Mouse (Mus musculus): ENCODE data around the gene Kcnj2. TPM values are rescaled to one million over a fixed set of nuclear protein-coding genes. Genes with fewer than 3 reads are reported as not detected.

The Kcnj2 gene
- polyA plus RNA-seq, 1 experiment = 1.1 TPM

GRCm38 (mm10) chr11:111066299-111066691 is 331 bp downstream of the Kcnj2 start:
- DNase-seq = no peak
- Histone ChIP-seq H3K27me3 (replicated peaks; ENCODE audit: control insufficient read depth, insufficient read depth, low read length) (no peaks in the 10 kb centered on the region), H3K36me3 (ENCODE audit: control insufficient read depth, insufficient read depth, low read length) (no peaks in the 10 kb centered on the region), H3K4me3 (ENCODE audit: insufficient read depth, low read depth, low read length) (peak overlapping the region; percentile 96), H3K27ac (ENCODE audit: insufficient read depth, low read depth, low read length) (peak overlapping the region; percentile 45; the same call in 1 of the 2 replicates), H3K4me1 (ENCODE audit: control insufficient read depth, insufficient read depth, low read length) (no peaks in the 10 kb centered on the region; the same call in 1 of the 2 replicates)
- WGBS = under 1% methylated on average over 9 of the region's 9 CpGs
- TF ChIP-seq POLR2A (IDR thresholded peaks at IDR 0.05; ENCODE audit: low read depth, low read length) = no peak
- no peak for TF ChIP-seq CTCF (conservative IDR thresholded peaks at IDR 0.05; ENCODE audit: insufficient read depth, insufficient read length, low read depth, low read length)

- no peaks in the 10 kb centered on the region; the same call in 1 of the 2 replicates for H3K4me1 ChIP-seq (ENCODE audit: control insufficient read depth, insufficient read depth, low read length)
- no peaks in the 10 kb centered on the region for H3K27me3 ChIP-seq (replicated peaks; ENCODE audit: control insufficient read depth, insufficient read depth, low read length)
- DNase-seq = no peak
- H3K27ac ChIP-seq (ENCODE audit: insufficient read depth, low read depth, low read length) = no peak overlapping the region
- 83% methylated on average over 3 of the region's 3 CpGs for WGBS
- H3K4me3 ChIP-seq (ENCODE audit: insufficient read depth, low read depth, low read length) = no peak overlapping the region
- H3K36me3 ChIP-seq (ENCODE audit: control insufficient read depth, insufficient read depth, low read length) = no peaks in the 10 kb centered on the region
- no peak for TF ChIP-seq POLR2A (IDR thresholded peaks at IDR 0.05; ENCODE audit: low read depth, low read length)
- TF ChIP-seq CTCF (conservative IDR thresholded peaks at IDR 0.05; ENCODE audit: insufficient read depth, insufficient read length, low read depth, low read length) = no peak
These were observed 1.8 kb downstream of the Kcnj2 start for GRCm38 (mm10) chr11:111067787-111068186.

DNA sequence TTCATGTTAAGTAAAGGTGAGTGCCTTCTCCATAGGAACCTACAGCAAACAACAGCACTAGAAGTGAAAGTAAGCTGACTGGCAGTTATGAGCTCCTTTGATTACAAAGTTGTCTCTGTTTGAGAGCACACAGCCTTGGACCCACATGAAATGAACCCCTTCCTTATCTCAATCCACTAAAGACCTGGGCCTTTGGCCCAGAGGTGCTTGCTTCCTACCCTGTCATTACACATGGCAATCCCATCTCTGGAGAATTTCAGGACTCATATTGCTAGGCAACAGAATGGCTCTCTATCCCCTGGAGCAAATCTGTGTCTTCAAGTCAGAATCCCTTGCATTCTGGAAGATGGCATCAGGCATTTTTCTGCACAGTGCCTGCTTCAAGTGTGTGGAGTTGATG is 4.5 kb downstream of the Kcnj2 start:
- no peaks in the 10 kb centered on the region; the same call in 1 of the 2 replicates for H3K4me1 ChIP-seq (ENCODE audit: control insufficient read depth, insufficient read depth, low read length)
- no peaks in the 10 kb centered on the region for H3K36me3 ChIP-seq (ENCODE audit: control insufficient read depth, insufficient read depth, low read length)
- H3K4me3 ChIP-seq (ENCODE audit: insufficient read depth, low read depth, low read length) = no peak overlapping the region
- DNase-seq = no peak
- no peaks in the 10 kb centered on the region for H3K27me3 ChIP-seq (replicated peaks; ENCODE audit: control insufficient read depth, insufficient read depth, low read length)
- TF ChIP-seq CTCF (conservative IDR thresholded peaks at IDR 0.05; ENCODE audit: insufficient read depth, insufficient read length, low read depth, low read length) (no peak), POLR2A (IDR thresholded peaks at IDR 0.05; ENCODE audit: low read depth, low read length) (no peak)
- no peak overlapping the region for H3K27ac ChIP-seq (ENCODE audit: insufficient read depth, low read depth, low read length)

- TF ChIP-seq POLR2A (IDR thresholded peaks at IDR 0.05; ENCODE audit: low read depth, low read length) = no peak
- no peak for TF ChIP-seq CTCF (conservative IDR thresholded peaks at IDR 0.05; ENCODE audit: insufficient read depth, insufficient read length, low read depth, low read length)
- no peak for DNase-seq
- Histone ChIP-seq H3K27me3 (replicated peaks; ENCODE audit: control insufficient read depth, insufficient read depth, low read length) (no peaks in the 10 kb centered on the region), H3K27ac (ENCODE audit: insufficient read depth, low read depth, low read length) (no peak overlapping the region), H3K36me3 (ENCODE audit: control insufficient read depth, insufficient read depth, low read length) (no peaks in the 10 kb centered on the region), H3K4me1 (ENCODE audit: control insufficient read depth, insufficient read depth, low read length) (no peaks in the 10 kb centered on the region), H3K4me3 (ENCODE audit: insufficient read depth, low read depth, low read length) (no peak overlapping the region)
These were observed 8.2 kb downstream of the Kcnj2 start for GRCm38 (mm10) chr11:111074131-111074530.

DNA sequence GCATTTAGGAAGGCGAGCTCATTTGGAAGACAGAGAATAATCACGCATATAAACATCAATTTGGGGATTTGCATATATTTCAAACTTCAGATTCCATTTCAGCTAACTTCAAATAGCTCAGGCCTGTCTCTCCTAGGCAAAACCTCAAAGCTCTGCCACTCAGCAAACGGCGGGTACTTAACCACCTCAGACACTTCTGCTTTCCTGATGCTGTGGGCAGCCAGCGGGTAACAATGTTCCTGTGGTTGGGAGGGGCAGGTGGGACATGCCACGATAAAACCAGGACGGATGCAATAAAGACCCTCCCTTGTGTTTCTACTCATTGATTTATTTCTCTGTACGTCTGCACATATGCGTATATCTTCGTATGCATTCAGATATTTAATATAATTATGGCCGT is 12.1 kb downstream of the Kcnj2 start:
- Histone ChIP-seq H3K4me3 (ENCODE audit: insufficient read depth, low read depth, low read length) (no peak overlapping the region), H3K4me1 (ENCODE audit: control insufficient read depth, insufficient read depth, low read length) (no peaks in the 10 kb centered on the region), H3K27me3 (replicated peaks; ENCODE audit: control insufficient read depth, insufficient read depth, low read length) (no peaks in the 10 kb centered on the region), H3K36me3 (ENCODE audit: control insufficient read depth, insufficient read depth, low read length) (no peaks in the 10 kb centered on the region), H3K27ac (ENCODE audit: insufficient read depth, low read depth, low read length) (no peak overlapping the region)
- DNase-seq = no peak
- 84% methylated on average over 11 of the region's 11 CpGs for WGBS
- no peak for TF ChIP-seq CTCF (conservative IDR thresholded peaks at IDR 0.05; ENCODE audit: insufficient read depth, insufficient read length, low read depth, low read length)
- TF ChIP-seq POLR2A (IDR thresholded peaks at IDR 0.05; ENCODE audit: low read depth, low read length) = no peak

DNA sequence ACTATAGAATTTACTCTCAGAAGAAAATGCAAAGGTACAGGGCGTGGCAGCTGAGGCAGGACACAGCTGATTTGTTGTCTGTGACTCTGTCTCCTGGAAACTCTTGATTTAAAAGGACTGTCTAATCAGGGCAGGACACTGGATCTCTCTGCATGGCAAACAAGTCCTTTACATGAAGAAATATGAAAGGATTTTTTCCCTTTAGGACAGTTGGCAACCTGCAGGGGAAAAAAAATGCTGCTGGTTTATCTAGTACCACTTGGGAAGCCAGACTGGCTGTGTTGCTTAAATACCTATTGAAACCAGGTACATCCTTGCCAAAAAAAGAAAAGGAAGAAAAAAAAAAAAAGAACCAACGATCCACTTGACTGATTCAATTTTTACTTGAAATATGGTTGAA is 17.0 kb downstream of the Kcnj2 start:
- no peak for DNase-seq
- H3K36me3 ChIP-seq (ENCODE audit: control insufficient read depth, insufficient read depth, low read length) = no peaks in the 10 kb centered on the region
- H3K27me3 ChIP-seq (replicated peaks; ENCODE audit: control insufficient read depth, insufficient read depth, low read length) = no peaks in the 10 kb centered on the region
- H3K4me1 ChIP-seq (ENCODE audit: control insufficient read depth, insufficient read depth, low read length) = peaks cover 5% of the 10 kb centered on the region; the same call in 1 of the 2 replicates
- H3K27ac ChIP-seq (ENCODE audit: insufficient read depth, low read depth, low read length) = no peak overlapping the region
- 88% methylated on average over 2 of the region's 2 CpGs for WGBS
- TF ChIP-seq CTCF (conservative IDR thresholded peaks at IDR 0.05; ENCODE audit: insufficient read depth, insufficient read length, low read depth, low read length) = no peak
- no peak for TF ChIP-seq POLR2A (IDR thresholded peaks at IDR 0.05; ENCODE audit: low read depth, low read length)
- no peak overlapping the region for H3K4me3 ChIP-seq (ENCODE audit: insufficient read depth, low read depth, low read length)

DNA sequence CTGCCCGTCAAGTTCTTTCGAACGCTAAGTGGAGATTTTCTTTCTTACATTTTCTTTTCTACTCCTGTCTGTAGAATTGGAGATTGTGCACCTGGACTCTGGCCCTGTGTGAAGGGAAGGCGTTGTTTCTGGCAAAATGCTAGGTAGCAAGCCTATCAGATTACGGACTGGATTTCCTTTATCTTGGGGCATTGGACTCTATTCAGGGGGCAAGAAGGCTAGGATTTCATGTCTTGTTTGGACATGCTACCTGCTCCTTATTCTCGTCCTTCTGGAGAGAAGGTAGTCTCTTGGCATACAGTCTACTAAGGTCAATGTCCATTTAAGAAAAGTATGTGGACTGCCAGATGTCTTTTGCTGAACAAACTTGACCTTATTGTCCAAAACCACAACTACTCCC is 21.0 kb downstream of the Kcnj2 start:
- peak; percentile 81 for DNase-seq
- no peaks in the 10 kb centered on the region for H3K27me3 ChIP-seq (replicated peaks; ENCODE audit: control insufficient read depth, insufficient read depth, low read length)
- no peak overlapping the region; the same call in 1 of the 2 replicates for H3K4me3 ChIP-seq (ENCODE audit: insufficient read depth, low read depth, low read length)
- H3K36me3 ChIP-seq (ENCODE audit: control insufficient read depth, insufficient read depth, low read length) = no peaks in the 10 kb centered on the region
- TF ChIP-seq CTCF (conservative IDR thresholded peaks at IDR 0.05; ENCODE audit: insufficient read depth, insufficient read length, low read depth, low read length) = no peak
- TF ChIP-seq POLR2A (IDR thresholded peaks at IDR 0.05; ENCODE audit: low read depth, low read length) = no peak
- 36% methylated on average over 6 of the region's 6 CpGs for WGBS
- H3K4me1 ChIP-seq (ENCODE audit: control insufficient read depth, insufficient read depth, low read length) = peaks cover 5% of the 10 kb centered on the region; the same call in 1 of the 2 replicates
- H3K27ac ChIP-seq (ENCODE audit: insufficient read depth, low read depth, low read length) = no peak overlapping the region

All from kidney, adult 2 months (tissue).